Mouse (Mus musculus) neural tube, embryonic 11.5 days (tissue): Measurements from ENCODE around the gene Babam2. TPM values are rescaled to one million over a fixed set of nuclear protein-coding genes. Genes with fewer than 3 reads are reported as not detected.

Experiments used
- ATAC-seq: fragments of 200-750 bp; cut with Nextera tagmentation; 2 replicates; pipeline ENCODE4 v1.8.0; 2017; ENCODE audit warnings: moderate number of reproducible peaks, mild to moderate bottlenecking, moderate TSS enrichment, moderate library complexity; ENCODE audit not compliant: insufficient read depth, low FRiP score, low TSS enrichment
- DNase-seq: peaks from one replicate; pipeline ENCODE4 v3.0.0-alpha.2; 2015; ENCODE audit warnings: low spot score
- H3K27ac ChIP-seq: fragments of 300-500 bp; sonication (generic); 2 replicates; pipeline ENCODE4 v1.5.1; 2014; ENCODE audit warnings: low read depth, mild to moderate bottlenecking, low read length
- H3K27me3 ChIP-seq: fragments of 300-500 bp; sonication (generic); 2 replicates; pipeline ENCODE4 v1.6.1; 2014; ENCODE audit warnings: mild to moderate bottlenecking, low read length, mixed read lengths; ENCODE audit not compliant: control insufficient read depth, insufficient read depth
- H3K36me3 ChIP-seq: fragments of 300-500 bp; sonication (generic); 2 replicates; pipeline ENCODE4 v1.6.1; 2014; ENCODE audit warnings: mild to moderate bottlenecking, low read length, moderate library complexity, mixed read lengths; ENCODE audit not compliant: control insufficient read depth, insufficient read depth
- H3K4me1 ChIP-seq: fragments of 300-500 bp; sonication (generic); 2 replicates; pipeline ENCODE4 v1.6.1; 2014; ENCODE audit warnings: low read length, mixed read lengths; ENCODE audit not compliant: control insufficient read depth, insufficient read depth
- H3K4me2 ChIP-seq: fragments of 300-500 bp; sonication (generic); 2 replicates; pipeline ENCODE4 v1.6.1; 2014; ENCODE audit warnings: low read depth, mild to moderate bottlenecking, moderate library complexity
- H3K4me3 ChIP-seq: fragments of 300-500 bp; sonication (generic); 2 replicates; pipeline ENCODE4 v1.5.1; 2014; ENCODE audit warnings: low read depth, low read length
- H3K9ac ChIP-seq: fragments of 300-500 bp; sonication (generic); 2 replicates; pipeline ENCODE4 v1.6.1; 2014; ENCODE audit warnings: mild to moderate bottlenecking, low read length
- H3K9me3 ChIP-seq: fragments of 300-500 bp; sonication (generic); 2 replicates; pipeline ENCODE4 v1.6.1; 2016; ENCODE audit warnings: low read length; ENCODE audit not compliant: control insufficient read depth
- WGBS: fragments of 180-500 bp; shearing (Covaris S2); extraction: QIAGEN DNeasy Blood & Tissue Kit; methylation state at CpG from one replicate; pipeline ENCODE4 v1.1.7; 2014; 5-methylcytosine and 5-hydroxymethylcytosine counted together
- polyA plus RNA-seq: library from polyadenylated mRNA; unstranded; fragments of >200 nt; fragmentation: Nextera tagmentation; extraction: Ambion mirVana; gene quantifications from 2 replicates; pipeline ENCODE4 v1.2.1, GENCODE M21; 2014

Gene Babam2
- polyA plus RNA-seq, 1 experiment from 2014 or later = 45.0 TPM

DNA sequence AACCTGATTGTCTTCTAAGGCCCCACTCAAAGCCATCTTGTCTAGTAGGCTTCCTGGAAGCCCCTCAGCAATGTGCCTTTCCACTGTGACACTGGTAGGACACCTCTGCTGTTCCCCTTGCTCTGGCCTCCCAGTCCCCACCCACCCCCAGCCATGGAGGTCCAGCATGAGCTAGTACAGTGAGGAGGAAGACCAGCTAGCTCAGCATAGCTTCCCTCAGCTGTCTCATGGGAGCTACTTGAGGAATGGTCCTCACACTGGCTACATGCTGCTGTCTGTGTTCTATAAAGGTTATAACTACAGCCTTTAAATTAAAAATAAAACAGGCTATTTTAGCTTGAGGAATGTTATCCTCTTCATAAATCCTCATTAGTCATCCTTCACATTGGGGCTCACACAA, 346.5 kb downstream of the Babam2 start:
- no peak overlapping the region for H3K4me3 ChIP-seq
- H3K27ac ChIP-seq = no peak overlapping the region

GRCm38 (mm10) chr5:32051899-32052298, 354.4 kb downstream of the Babam2 start:
- no peaks in the 10 kb centered on the region for H3K9me3 ChIP-seq
- H3K36me3 ChIP-seq = no peaks in the 10 kb centered on the region
- no peaks in the 10 kb centered on the region for H3K4me1 ChIP-seq
- no peak overlapping the region for H3K27ac ChIP-seq
- H3K4me2 ChIP-seq = no peak overlapping the region
- H3K9ac ChIP-seq = no peak overlapping the region
- no peaks in the 10 kb centered on the region for H3K27me3 ChIP-seq
- H3K4me3 ChIP-seq = no peak overlapping the region
- 54% methylated on average over 1 of the region's 1 CpGs for WGBS
- ATAC-seq (no peak), DNase-seq (no peak)

More for the DNA sequence above, 346.5 kb downstream of the Babam2 start:
- ATAC-seq = no peak
- Histone ChIP-seq H3K9ac (no peak overlapping the region), H3K9me3 (no peaks in the 10 kb centered on the region), H3K27me3 (no peaks in the 10 kb centered on the region), H3K4me2 (no peak overlapping the region), H3K4me1 (no peaks in the 10 kb centered on the region), H3K36me3 (no peaks in the 10 kb centered on the region)
- DNase-seq = no peak

- H3K4me1 ChIP-seq = no peaks in the 10 kb centered on the region
- no peaks in the 10 kb centered on the region for H3K9me3 ChIP-seq
- H3K4me3 ChIP-seq = no peak overlapping the region
- no peaks in the 10 kb centered on the region for H3K36me3 ChIP-seq
- H3K27me3 ChIP-seq = no peaks in the 10 kb centered on the region
- 92% methylated on average over 1 of the region's 1 CpGs for WGBS
- no peak overlapping the region for H3K4me2 ChIP-seq
- no peak overlapping the region for H3K9ac ChIP-seq
- no peak for DNase-seq
- no peak for ATAC-seq
- no peak overlapping the region for H3K27ac ChIP-seq
These were observed 355.0 kb downstream of the Babam2 start for GRCm38 (mm10) chr5:32052467-32052866.

GRCm38 (mm10) chr5:32053476-32053875, 356.0 kb downstream of the Babam2 start:
- WGBS = 89% methylated on average over 8 of the region's 8 CpGs
- no peak for DNase-seq
- no peak for ATAC-seq

DNA sequence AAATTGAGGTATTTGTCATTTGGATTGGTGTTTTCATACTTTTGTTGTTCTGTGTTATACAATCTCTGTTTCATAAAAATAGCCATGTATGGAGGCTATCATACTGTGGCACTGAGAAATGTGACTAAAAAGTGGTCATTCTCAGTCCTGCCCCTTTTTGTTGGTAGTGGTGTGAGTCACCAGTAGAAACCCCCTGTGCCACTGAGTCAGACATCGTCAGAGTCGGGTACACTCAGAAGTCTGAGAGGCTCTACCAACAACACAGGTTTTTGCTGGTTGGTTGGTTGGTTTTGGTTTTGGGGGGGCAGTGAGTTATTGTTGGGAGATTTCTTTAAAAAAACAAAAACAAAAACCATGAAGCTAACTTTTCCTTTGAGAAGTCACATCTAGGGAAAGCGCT, 358.2 kb downstream of the Babam2 start:
- H3K4me2 ChIP-seq = no peak overlapping the region
- H3K27ac ChIP-seq = no peak overlapping the region
- no peak for DNase-seq
- H3K4me1 ChIP-seq = no peaks in the 10 kb centered on the region
- no peak overlapping the region for H3K9ac ChIP-seq
- no peaks in the 10 kb centered on the region for H3K36me3 ChIP-seq
- 89% methylated on average over 3 of the region's 3 CpGs for WGBS
- no peaks in the 10 kb centered on the region for H3K27me3 ChIP-seq
- ATAC-seq = no peak
- H3K9me3 ChIP-seq = no peaks in the 10 kb centered on the region
- no peak overlapping the region for H3K4me3 ChIP-seq

More at GRCm38 (mm10) chr5:32053476-32053875, 356.0 kb downstream of the Babam2 start:
- H3K4me2 ChIP-seq = no peak overlapping the region
- no peaks in the 10 kb centered on the region for H3K36me3 ChIP-seq
- H3K4me1 ChIP-seq = no peaks in the 10 kb centered on the region
- no peak overlapping the region for H3K9ac ChIP-seq
- no peak overlapping the region for H3K27ac ChIP-seq
- H3K4me3 ChIP-seq = no peak overlapping the region
- H3K9me3 ChIP-seq = no peaks in the 10 kb centered on the region
- no peaks in the 10 kb centered on the region for H3K27me3 ChIP-seq

GRCm38 (mm10) chr5:32056126-32056525, 358.6 kb downstream of the Babam2 start:
- Histone ChIP-seq H3K27me3 (no peaks in the 10 kb centered on the region), H3K4me2 (no peak overlapping the region), H3K4me3 (no peak overlapping the region), H3K27ac (no peak overlapping the region), H3K4me1 (no peaks in the 10 kb centered on the region), H3K36me3 (no peaks in the 10 kb centered on the region), H3K9ac (no peak overlapping the region), H3K9me3 (no peaks in the 10 kb centered on the region)
- 77% methylated on average over 1 of the region's 1 CpGs for WGBS
- no peak for ATAC-seq
- DNase-seq = no peak

- H3K9me3 ChIP-seq = no peaks in the 10 kb centered on the region
- no peaks in the 10 kb centered on the region for H3K4me1 ChIP-seq
- no peaks in the 10 kb centered on the region for H3K27me3 ChIP-seq
- no peak overlapping the region for H3K4me2 ChIP-seq
- H3K4me3 ChIP-seq = no peak overlapping the region
- no peak for DNase-seq
- no peak overlapping the region for H3K27ac ChIP-seq
- no peak overlapping the region for H3K9ac ChIP-seq
- no peak for ATAC-seq
- no peaks in the 10 kb centered on the region for H3K36me3 ChIP-seq
- WGBS = 82% methylated on average over 8 of the region's 8 CpGs
These were observed 361.2 kb downstream of the Babam2 start for GRCm38 (mm10) chr5:32058481-32059253.

GRCm38 (mm10) chr5:32059254-32059796, 361.8 kb downstream of the Babam2 start:
- H3K36me3 ChIP-seq = no peaks in the 10 kb centered on the region
- 72% methylated on average over 8 of the region's 8 CpGs for WGBS

DNA sequence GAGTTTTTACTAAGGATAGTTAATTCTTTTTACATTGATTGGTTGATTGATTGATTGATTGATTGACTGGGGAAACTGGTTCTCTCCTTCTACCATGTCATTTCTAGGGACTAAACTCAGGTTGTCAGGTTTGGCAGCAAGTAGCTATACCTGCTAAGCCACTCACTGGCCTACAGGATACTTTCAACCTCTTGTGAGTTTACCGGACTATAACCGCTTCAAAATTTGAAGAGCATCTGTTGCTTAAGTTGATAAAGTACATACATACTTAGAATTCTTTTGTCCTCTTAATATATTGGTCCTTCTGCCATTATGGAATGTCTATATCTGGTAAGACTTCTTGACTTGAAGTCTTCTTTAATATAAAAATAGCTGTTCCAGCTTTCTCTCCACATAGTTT, 363.0 kb downstream of the Babam2 start:
- Histone ChIP-seq H3K4me1 (no peaks in the 10 kb centered on the region), H3K27me3 (no peaks in the 10 kb centered on the region), H3K4me3 (no peak overlapping the region), H3K9ac (no peak overlapping the region), H3K27ac (no peak overlapping the region), H3K4me2 (no peak overlapping the region), H3K9me3 (no peaks in the 10 kb centered on the region), H3K36me3 (no peaks in the 10 kb centered on the region)
- ATAC-seq (no peak), DNase-seq (no peak)
- WGBS = 100% methylated on average over 2 of the region's 2 CpGs

More at GRCm38 (mm10) chr5:32059254-32059796, 361.8 kb downstream of the Babam2 start:
- H3K4me3 ChIP-seq = no peak overlapping the region
- no peaks in the 10 kb centered on the region for H3K9me3 ChIP-seq
- H3K27me3 ChIP-seq = no peaks in the 10 kb centered on the region
- ATAC-seq = no peak
- H3K4me2 ChIP-seq = no peak overlapping the region
- H3K27ac ChIP-seq = no peak overlapping the region
- H3K9ac ChIP-seq = no peak overlapping the region
- no peak for DNase-seq
- H3K4me1 ChIP-seq = no peaks in the 10 kb centered on the region
